Mouse (Mus musculus): ENCODE results near the gene Oxsr1. TPM values are rescaled to one million over a fixed set of nuclear protein-coding genes. Genes with fewer than 3 reads are reported as not detected.

The Oxsr1 gene
- total and polyA plus RNA-seq, 2 experiments, result 8.6 to 15.6 TPM

- H3K27ac ChIP-seq (replicated peaks; ENCODE audit: insufficient read depth, low read depth, low read length), result peak overlapping the region; percentile 94
- H3K9ac ChIP-seq (ENCODE audit: low read depth, low read length), result peak overlapping the region; percentile 91
- H3K27me3 ChIP-seq (ENCODE audit: control insufficient read depth, insufficient read depth, low read length), result no peaks in the 10 kb centered on the region
- peaks cover 18% of the 10 kb centered on the region for H3K4me1 ChIP-seq (ENCODE audit: control insufficient read depth, insufficient read depth, low read length)
- peaks cover 16% of the 10 kb centered on the region for H3K36me3 ChIP-seq (ENCODE audit: control insufficient read depth, insufficient read depth, low read length)
- DNase-seq (ENCODE audit: extremely low read depth, low read depth, low spot score), result no peak
- H3K4me3 ChIP-seq (ENCODE audit: insufficient read depth, low read depth, low read length), result peak overlapping the region; percentile 94
- no peak for TF ChIP-seq POLR2A (IDR thresholded peaks at IDR 0.05; ENCODE audit: extremely low read depth, insufficient read depth, low read length)
- no peak for TF ChIP-seq CTCF (IDR thresholded peaks at IDR 0.05; ENCODE audit: low read depth, low read length)
- WGBS, result 4% methylated on average over 8 of the region's 8 CpGs
- H3K79me2 ChIP-seq (ENCODE audit: control insufficient read depth, insufficient read depth, low read length), result peaks cover 12% of the 10 kb centered on the region; the same call in 1 of the 2 replicates
Measured at GRCm38 (mm10) chr9:119340212-119340580, 18.0 kb upstream of the Oxsr1 start.

GRCm38 (mm10) chr9:119339558-119340211 is 17.5 kb upstream of the Oxsr1 start, which contains the start of gene Acaa1a:
TSS of gene Acaa1a (plus strand) at chr9:119339676.
- DNase-seq (ENCODE audit: extremely low read depth, low read depth, low spot score), result peak; percentile 74
- Histone ChIP-seq H3K36me3 (ENCODE audit: control insufficient read depth, insufficient read depth, low read length) (peaks cover 13% of the 10 kb centered on the region), H3K79me2 (ENCODE audit: control insufficient read depth, insufficient read depth, low read length) (peaks cover 12% of the 10 kb centered on the region; the same call in 1 of the 2 replicates), H3K4me3 (ENCODE audit: insufficient read depth, low read depth, low read length) (peak within 1 kb of the TSS; percentile 94), H3K9ac (ENCODE audit: low read depth, low read length) (peak within 1 kb of the TSS; percentile 91), H3K27ac (replicated peaks; ENCODE audit: insufficient read depth, low read depth, low read length) (peak within 1 kb of the TSS; percentile 94), H3K27me3 (ENCODE audit: control insufficient read depth, insufficient read depth, low read length) (no peaks in the 10 kb centered on the region), H3K4me1 (ENCODE audit: control insufficient read depth, insufficient read depth, low read length) (peaks cover 19% of the 10 kb centered on the region)
- WGBS, result under 1% methylated on average over 43 of the region's 43 CpGs
- TF ChIP-seq POLR2A (IDR thresholded peaks at IDR 0.05; ENCODE audit: extremely low read depth, insufficient read depth, low read length) (0 out of 2 replicates have a peak, but pooled peaks have one; percentile 44), CTCF (IDR thresholded peaks at IDR 0.05; ENCODE audit: low read depth, low read length) (0 out of 2 replicates have a peak, but pooled peaks have one; percentile 1)

GRCm38 (mm10) chr9:119339106-119339505 is 16.9 kb upstream of the Oxsr1 start:
- WGBS, result 53% methylated on average over 7 of the region's 7 CpGs
- peaks cover 10% of the 10 kb centered on the region for H3K36me3 ChIP-seq (ENCODE audit: control insufficient read depth, insufficient read depth, low read length)
- H3K27ac ChIP-seq (replicated peaks; ENCODE audit: insufficient read depth, low read depth, low read length), result no peak overlapping the region
- H3K4me1 ChIP-seq (ENCODE audit: control insufficient read depth, insufficient read depth, low read length), result peaks cover 21% of the 10 kb centered on the region
- TF ChIP-seq POLR2A (IDR thresholded peaks at IDR 0.05; ENCODE audit: extremely low read depth, insufficient read depth, low read length), result no peak
- TF ChIP-seq CTCF (IDR thresholded peaks at IDR 0.05; ENCODE audit: low read depth, low read length), result no peak
- no peaks in the 10 kb centered on the region for H3K27me3 ChIP-seq (ENCODE audit: control insufficient read depth, insufficient read depth, low read length)
- DNase-seq (ENCODE audit: extremely low read depth, low read depth, low spot score), result no peak
- H3K4me3 ChIP-seq (ENCODE audit: insufficient read depth, low read depth, low read length), result peak overlapping the region; percentile 94; the same call in 1 of the 2 replicates
- peaks cover 12% of the 10 kb centered on the region; the same call in 1 of the 2 replicates for H3K79me2 ChIP-seq (ENCODE audit: control insufficient read depth, insufficient read depth, low read length)
- H3K9ac ChIP-seq (ENCODE audit: low read depth, low read length), result peak overlapping the region; percentile 91

- 90% methylated on average over 3 of the region's 3 CpGs for WGBS
- DNase-seq (ENCODE audit: extremely low read depth, low read depth, low spot score), result no peak
Measured at GRCm38 (mm10) chr9:119338350-119338749, 16.1 kb upstream of the Oxsr1 start.

GRCm38 (mm10) chr9:119337842-119338241 is 15.6 kb upstream of the Oxsr1 start:
- Histone ChIP-seq H3K79me2 (ENCODE audit: control insufficient read depth, insufficient read depth, low read length) (peaks cover 12% of the 10 kb centered on the region; the same call in 1 of the 2 replicates), H3K4me1 (ENCODE audit: control insufficient read depth, insufficient read depth, low read length) (peaks cover 11% of the 10 kb centered on the region), H3K9ac (ENCODE audit: low read depth, low read length) (no peak overlapping the region), H3K27me3 (ENCODE audit: control insufficient read depth, insufficient read depth, low read length) (no peaks in the 10 kb centered on the region), H3K36me3 (ENCODE audit: control insufficient read depth, insufficient read depth, low read length) (peaks cover 3% of the 10 kb centered on the region; the same call in 1 of the 2 replicates), H3K4me3 (ENCODE audit: insufficient read depth, low read depth, low read length) (no peak overlapping the region), H3K27ac (replicated peaks; ENCODE audit: insufficient read depth, low read depth, low read length) (no peak overlapping the region)
- DNase-seq (ENCODE audit: extremely low read depth, low read depth, low spot score), result no peak
- TF ChIP-seq CTCF (IDR thresholded peaks at IDR 0.05; ENCODE audit: low read depth, low read length) (no peak), POLR2A (IDR thresholded peaks at IDR 0.05; ENCODE audit: extremely low read depth, insufficient read depth, low read length) (no peak)
- 94% methylated on average over 14 of the region's 14 CpGs for whole genome bisulfite sequencing

More at GRCm38 (mm10) chr9:119338350-119338749, 16.1 kb upstream of the Oxsr1 start:
- no peak overlapping the region for H3K27ac ChIP-seq (replicated peaks; ENCODE audit: insufficient read depth, low read depth, low read length)
- peaks cover 16% of the 10 kb centered on the region for H3K4me1 ChIP-seq (ENCODE audit: control insufficient read depth, insufficient read depth, low read length)
- H3K27me3 ChIP-seq (ENCODE audit: control insufficient read depth, insufficient read depth, low read length), result no peaks in the 10 kb centered on the region
- peaks cover 7% of the 10 kb centered on the region for H3K36me3 ChIP-seq (ENCODE audit: control insufficient read depth, insufficient read depth, low read length)
- TF ChIP-seq CTCF (IDR thresholded peaks at IDR 0.05; ENCODE audit: low read depth, low read length), result no peak
- TF ChIP-seq POLR2A (IDR thresholded peaks at IDR 0.05; ENCODE audit: extremely low read depth, insufficient read depth, low read length), result no peak
- peaks cover 12% of the 10 kb centered on the region; the same call in 1 of the 2 replicates for H3K79me2 ChIP-seq (ENCODE audit: control insufficient read depth, insufficient read depth, low read length)
- H3K4me3 ChIP-seq (ENCODE audit: insufficient read depth, low read depth, low read length), result no peak overlapping the region
- no peak overlapping the region for H3K9ac ChIP-seq (ENCODE audit: low read depth, low read length)

- no peak overlapping the region for H3K4me3 ChIP-seq (ENCODE audit: insufficient read depth, low read depth, low read length)
- H3K4me1 ChIP-seq (ENCODE audit: control insufficient read depth, insufficient read depth, low read length), result peaks cover 7% of the 10 kb centered on the region
- TF ChIP-seq CTCF (IDR thresholded peaks at IDR 0.05; ENCODE audit: low read depth, low read length) (no peak), POLR2A (IDR thresholded peaks at IDR 0.05; ENCODE audit: extremely low read depth, insufficient read depth, low read length) (no peak)
- peaks cover 3% of the 10 kb centered on the region; the same call in 1 of the 2 replicates for H3K36me3 ChIP-seq (ENCODE audit: control insufficient read depth, insufficient read depth, low read length)
- DNase-seq (ENCODE audit: extremely low read depth, low read depth, low spot score), result no peak
- no peak overlapping the region for H3K9ac ChIP-seq (ENCODE audit: low read depth, low read length)
- peaks cover 3% of the 10 kb centered on the region; the same call in 1 of the 2 replicates for H3K79me2 ChIP-seq (ENCODE audit: control insufficient read depth, insufficient read depth, low read length)
- WGBS, result 94% methylated on average over 4 of the region's 4 CpGs
- H3K27me3 ChIP-seq (ENCODE audit: control insufficient read depth, insufficient read depth, low read length), result no peaks in the 10 kb centered on the region
- no peak overlapping the region for H3K27ac ChIP-seq (replicated peaks; ENCODE audit: insufficient read depth, low read depth, low read length)
Measured at GRCm38 (mm10) chr9:119335571-119335970, 13.3 kb upstream of the Oxsr1 start.
